Mouse (Mus musculus) neural tube, embryonic 15.5 days (tissue): ENCODE measurements at regions not wholly inside any gene's neighbourhood (a gene's known extent, or its start where the extent isn't known, plus 50 kb on each side); places are given as distances from the start of the nearest gene placed in this dataset.

ENCODE experiments used
- ATAC-seq: fragments of 200-750 bp; cut with Nextera tagmentation; 2 replicates; pipeline ENCODE4 v1.8.0; 2017; ENCODE audit warnings: mild to moderate bottlenecking, moderate TSS enrichment, moderate library complexity; ENCODE audit not compliant: low FRiP score
- H3K27ac ChIP-seq: fragments of 300-500 bp; sonication (generic); replicated peaks from 2 replicates; pipeline ENCODE4 v1.5.1; 2015; ENCODE audit warnings: mild to moderate bottlenecking, inconsistent platforms
- H3K27me3 ChIP-seq: fragments of 300-500 bp; sonication (generic); replicated peaks from 2 replicates; pipeline ENCODE4 v1.6.1; 2015; ENCODE audit warnings: inconsistent platforms
- H3K36me3 ChIP-seq: fragments of 300-500 bp; sonication (generic); 2 replicates; pipeline ENCODE4 v1.6.1; 2015; ENCODE audit warnings: inconsistent platforms
- H3K4me1 ChIP-seq: fragments of 300-500 bp; sonication (generic); 2 replicates; pipeline ENCODE4 v1.6.1; 2015; ENCODE audit warnings: inconsistent platforms
- H3K4me2 ChIP-seq: fragments of 300-500 bp; sonication (generic); 2 replicates; pipeline ENCODE4 v1.6.1; 2015; ENCODE audit warnings: inconsistent platforms, mild to moderate bottlenecking, moderate library complexity
- H3K4me3 ChIP-seq: fragments of 300-500 bp; sonication (generic); replicated peaks from 2 replicates; pipeline ENCODE4 v1.5.1; 2015; ENCODE audit warnings: mild to moderate bottlenecking, inconsistent platforms
- H3K9ac ChIP-seq: fragments of 300-500 bp; sonication (generic); replicated peaks from 2 replicates; pipeline ENCODE4 v1.6.1; 2015; ENCODE audit warnings: mild to moderate bottlenecking, inconsistent platforms
- H3K9me3 ChIP-seq: fragments of 300-500 bp; sonication (generic); replicated peaks from 2 replicates; pipeline ENCODE4 v1.6.1; 2016; ENCODE audit warnings: inconsistent platforms
- WGBS: fragments of 180-500 bp; shearing (Covaris S2); methylation state at CpG from one replicate; pipeline ENCODE4 v1.1.7; 2015; ENCODE audit warnings: mixed read lengths; 5-methylcytosine and 5-hydroxymethylcytosine counted together

- no peak for ATAC-seq
- Histone ChIP-seq H3K9ac (no peak overlapping the region), H3K9me3 (no peaks in the 10 kb centered on the region), H3K4me1 (no peaks in the 10 kb centered on the region), H3K4me3 (no peak overlapping the region), H3K27me3 (no peaks in the 10 kb centered on the region), H3K27ac (no peak overlapping the region), H3K4me2 (no peak overlapping the region), H3K36me3 (no peaks in the 10 kb centered on the region)
- 86% methylated on average over 2 of the region's 2 CpGs for WGBS
These were observed 164.0 kb upstream of the Slc24a3 start for GRCm38 (mm10) chr2:145003509-145003908.

GRCm38 (mm10) chr2:145010674-145011073, 156.9 kb upstream of the Slc24a3 start:
- no peaks in the 10 kb centered on the region for H3K27me3 ChIP-seq
- H3K9me3 ChIP-seq: no peaks in the 10 kb centered on the region
- H3K4me3 ChIP-seq: no peak overlapping the region
- H3K27ac ChIP-seq: no peak overlapping the region
- no peak overlapping the region for H3K4me2 ChIP-seq
- no peaks in the 10 kb centered on the region for H3K4me1 ChIP-seq
- no peak overlapping the region for H3K9ac ChIP-seq
- ATAC-seq: no peak
- H3K36me3 ChIP-seq: no peaks in the 10 kb centered on the region

GRCm38 (mm10) chr2:145011221-145011620, 156.3 kb upstream of the Slc24a3 start:
- no peak overlapping the region for H3K9ac ChIP-seq
- H3K36me3 ChIP-seq: no peaks in the 10 kb centered on the region
- no peak overlapping the region for H3K4me3 ChIP-seq
- WGBS: 87% methylated on average over 4 of the region's 4 CpGs
- H3K4me1 ChIP-seq: no peaks in the 10 kb centered on the region
- no peak overlapping the region for H3K27ac ChIP-seq
- H3K9me3 ChIP-seq: no peaks in the 10 kb centered on the region
- no peak for ATAC-seq
- H3K27me3 ChIP-seq: no peaks in the 10 kb centered on the region
- H3K4me2 ChIP-seq: no peak overlapping the region

GRCm38 (mm10) chr2:145015951-145016350, 151.6 kb upstream of the Slc24a3 start:
- no peak overlapping the region for H3K9ac ChIP-seq
- no peaks in the 10 kb centered on the region for H3K36me3 ChIP-seq
- H3K4me2 ChIP-seq: no peak overlapping the region
- WGBS: 80% methylated on average over 5 of the region's 5 CpGs
- H3K27ac ChIP-seq: no peak overlapping the region
- no peaks in the 10 kb centered on the region for H3K9me3 ChIP-seq
- ATAC-seq: no peak
- no peak overlapping the region for H3K4me3 ChIP-seq
- H3K4me1 ChIP-seq: no peaks in the 10 kb centered on the region
- H3K27me3 ChIP-seq: no peaks in the 10 kb centered on the region

- no peak for ATAC-seq
- Histone ChIP-seq H3K4me2 (no peak overlapping the region), H3K27me3 (no peaks in the 10 kb centered on the region), H3K36me3 (no peaks in the 10 kb centered on the region), H3K9me3 (no peaks in the 10 kb centered on the region), H3K9ac (no peak overlapping the region), H3K4me3 (no peak overlapping the region), H3K27ac (no peak overlapping the region), H3K4me1 (no peaks in the 10 kb centered on the region)
These were observed 150.6 kb upstream of the Slc24a3 start for GRCm38 (mm10) chr2:145016939-145017338.

GRCm38 (mm10) chr2:145017625-145018167, 149.9 kb upstream of the Slc24a3 start:
- no peaks in the 10 kb centered on the region for H3K27me3 ChIP-seq
- H3K27ac ChIP-seq: no peak overlapping the region
- ATAC-seq: no peak
- no peak overlapping the region for H3K4me3 ChIP-seq
- H3K9ac ChIP-seq: no peak overlapping the region
- no peaks in the 10 kb centered on the region for H3K9me3 ChIP-seq
- H3K4me1 ChIP-seq: no peaks in the 10 kb centered on the region
- no peaks in the 10 kb centered on the region for H3K36me3 ChIP-seq
- WGBS: 69% methylated on average over 2 of the region's 2 CpGs
- H3K4me2 ChIP-seq: no peak overlapping the region

GRCm38 (mm10) chr2:145047743-145048142, 119.8 kb upstream of the Slc24a3 start:
- Histone ChIP-seq H3K9ac (no peak overlapping the region), H3K4me3 (no peak overlapping the region), H3K27me3 (no peaks in the 10 kb centered on the region), H3K27ac (no peak overlapping the region), H3K9me3 (no peaks in the 10 kb centered on the region), H3K4me1 (no peaks in the 10 kb centered on the region), H3K4me2 (no peak overlapping the region), H3K36me3 (no peaks in the 10 kb centered on the region)
- 74% methylated on average over 2 of the region's 2 CpGs for whole genome bisulfite sequencing
- no peak for ATAC-seq

- Histone ChIP-seq H3K9ac (no peak overlapping the region), H3K27me3 (no peaks in the 10 kb centered on the region), H3K36me3 (no peaks in the 10 kb centered on the region), H3K9me3 (no peaks in the 10 kb centered on the region), H3K4me2 (no peak overlapping the region), H3K4me3 (no peak overlapping the region), H3K4me1 (no peaks in the 10 kb centered on the region), H3K27ac (no peak overlapping the region)
- 67% methylated on average over 4 of the region's 4 CpGs for WGBS
- no peak for ATAC-seq
These were observed 117.7 kb upstream of the Slc24a3 start for GRCm38 (mm10) chr2:145049655-145050376.

GRCm38 (mm10) chr2:145052405-145052804, 115.1 kb upstream of the Slc24a3 start:
- Histone ChIP-seq H3K4me3 (no peak overlapping the region), H3K9me3 (no peaks in the 10 kb centered on the region), H3K4me2 (no peak overlapping the region), H3K9ac (no peak overlapping the region), H3K36me3 (no peaks in the 10 kb centered on the region), H3K27me3 (no peaks in the 10 kb centered on the region), H3K27ac (no peak overlapping the region), H3K4me1 (no peaks in the 10 kb centered on the region)
- 82% methylated on average over 2 of the region's 2 CpGs for WGBS
- no peak for ATAC-seq

- ATAC-seq: no peak
- no peak overlapping the region for H3K27ac ChIP-seq
- no peaks in the 10 kb centered on the region for H3K4me1 ChIP-seq
- 75% methylated on average over 3 of the region's 3 CpGs for WGBS
- H3K4me3 ChIP-seq: no peak overlapping the region
- no peak overlapping the region for H3K4me2 ChIP-seq
- H3K27me3 ChIP-seq: no peaks in the 10 kb centered on the region
- H3K9ac ChIP-seq: no peak overlapping the region
- H3K36me3 ChIP-seq: no peaks in the 10 kb centered on the region
- H3K9me3 ChIP-seq: no peaks in the 10 kb centered on the region
These were observed 111.3 kb upstream of the Slc24a3 start for GRCm38 (mm10) chr2:145056219-145056618.

GRCm38 (mm10) chr2:145056762-145057161, 110.8 kb upstream of the Slc24a3 start:
- Histone ChIP-seq H3K4me3 (no peak overlapping the region), H3K9me3 (no peaks in the 10 kb centered on the region), H3K36me3 (no peaks in the 10 kb centered on the region), H3K4me2 (no peak overlapping the region), H3K9ac (no peak overlapping the region), H3K4me1 (no peaks in the 10 kb centered on the region), H3K27me3 (no peaks in the 10 kb centered on the region), H3K27ac (no peak overlapping the region)
- no peak for ATAC-seq
- whole genome bisulfite sequencing: 87% methylated on average over 5 of the region's 5 CpGs

GRCm38 (mm10) chr2:145069931-145070330, 97.6 kb upstream of the Slc24a3 start:
- Histone ChIP-seq H3K27ac (no peak overlapping the region), H3K9me3 (no peaks in the 10 kb centered on the region), H3K9ac (no peak overlapping the region), H3K36me3 (no peaks in the 10 kb centered on the region), H3K27me3 (no peaks in the 10 kb centered on the region), H3K4me1 (no peaks in the 10 kb centered on the region), H3K4me2 (no peak overlapping the region), H3K4me3 (no peak overlapping the region)
- WGBS: 74% methylated on average over 1 of the region's 1 CpGs
- no peak for ATAC-seq
